Mouse (Mus musculus) limb, embryonic 11.5 days (tissue): ENCODE results near the gene Syngr1. TPM values are rescaled to one million over a fixed set of nuclear protein-coding genes. Genes with fewer than 3 reads are reported as not detected.

Experiments used
- ATAC-seq: fragments of 200-750 bp; cut with Nextera tagmentation; 2 replicates; pipeline ENCODE4 v1.8.0; 2017; ENCODE audit warnings: low read depth; ENCODE audit not compliant: insufficient number of reproducible peaks, low FRiP score, low TSS enrichment
- DNase-seq: peaks from one replicate; pipeline ENCODE4 v3.0.0-alpha.2; 2015; ENCODE audit warnings: low spot score
- H3K27ac ChIP-seq: fragments of 300-500 bp; sonication (generic); replicated peaks from 2 replicates; pipeline ENCODE4 v1.5.1; 2014; ENCODE audit warnings: low read depth, mild to moderate bottlenecking, low read length
- H3K27me3 ChIP-seq: fragments of 300-500 bp; sonication (generic); 2 replicates; pipeline ENCODE4 v1.6.1; 2014; ENCODE audit warnings: mild to moderate bottlenecking, low read length, mixed read lengths; ENCODE audit not compliant: control insufficient read depth, insufficient read depth
- H3K36me3 ChIP-seq: fragments of 300-500 bp; sonication (generic); 2 replicates; pipeline ENCODE4 v1.6.1; 2014; ENCODE audit warnings: mild to moderate bottlenecking, low read length, moderate library complexity, mixed read lengths; ENCODE audit not compliant: control insufficient read depth, insufficient read depth
- H3K4me1 ChIP-seq: fragments of 300-500 bp; sonication (generic); 2 replicates; pipeline ENCODE4 v1.6.1; 2014; ENCODE audit warnings: low read length, mixed read lengths; ENCODE audit not compliant: control insufficient read depth, insufficient read depth
- H3K4me2 ChIP-seq: fragments of 300-500 bp; sonication (generic); 2 replicates; pipeline ENCODE4 v1.6.1; 2014; ENCODE audit warnings: low read depth, mild to moderate bottlenecking, moderate library complexity; ENCODE audit not compliant: severe bottlenecking
- H3K4me3 ChIP-seq: fragments of 300-500 bp; sonication (generic); 2 replicates; pipeline ENCODE4 v1.5.1; 2014; ENCODE audit warnings: low read depth, low read length
- H3K9ac ChIP-seq: fragments of 300-500 bp; sonication (generic); 2 replicates; pipeline ENCODE4 v1.6.1; 2014; ENCODE audit warnings: mild to moderate bottlenecking, low read length
- H3K9me3 ChIP-seq: fragments of 300-500 bp; sonication (generic); 2 replicates; pipeline ENCODE4 v1.6.1; 2016; ENCODE audit warnings: low read length; ENCODE audit not compliant: control insufficient read depth
- WGBS: fragments of 180-500 bp; shearing (Covaris S2); extraction: QIAGEN DNeasy Blood & Tissue Kit; methylation state at CpG from one replicate; pipeline ENCODE4 v1.1.7; 2014; 5-methylcytosine and 5-hydroxymethylcytosine counted together
- polyA plus RNA-seq: library from polyadenylated mRNA; unstranded; fragments of >200 nt; fragmentation: Nextera tagmentation; extraction: Ambion mirVana; gene quantifications from 2 replicates; pipeline ENCODE4 v1.2.1, GENCODE M21; 2014

Gene Syngr1
- polyA plus RNA-seq, 1 experiment from 2014 or later, result 3.0 TPM

DNA sequence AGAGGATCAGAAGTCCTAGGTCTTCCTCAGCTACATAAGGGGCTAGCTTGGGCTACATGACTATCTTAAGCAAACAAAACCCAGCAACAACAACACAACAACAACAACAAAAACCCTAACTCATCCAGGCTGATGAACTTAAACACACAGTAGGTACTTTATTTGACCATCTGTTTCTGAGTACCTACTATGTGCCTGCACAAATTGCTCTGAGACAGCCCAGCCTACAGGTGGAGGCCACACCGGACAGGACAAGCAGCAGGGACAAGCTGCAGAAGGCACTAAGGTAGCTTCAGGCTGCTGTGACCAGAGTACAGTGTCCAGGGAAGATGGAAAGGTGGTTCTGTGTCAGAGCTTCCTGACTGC, 17.9 kb upstream of the Syngr1 start:
- Histone ChIP-seq H3K27me3 (no peaks in the 10 kb centered on the region), H3K4me1 (no peaks in the 10 kb centered on the region), H3K9me3 (no peaks in the 10 kb centered on the region), H3K4me2 (no peak overlapping the region), H3K36me3 (peaks cover 4% of the 10 kb centered on the region; the same call in 1 of the 2 replicates), H3K9ac (no peak overlapping the region), H3K4me3 (no peak overlapping the region), H3K27ac (no peak overlapping the region)
- 93% methylated on average over 1 of the region's 1 CpGs for WGBS
- ATAC-seq (no peak), DNase-seq (no peak)

- Histone ChIP-seq H3K36me3 (peaks cover 15% of the 10 kb centered on the region), H3K27ac (0 out of 2 replicates have a peak overlapping the region, but pooled peaks have one; percentile 21)
These were observed 16.3 kb upstream of the Syngr1 start for GRCm38 (mm10) chr15:80074663-80075373.

DNA sequence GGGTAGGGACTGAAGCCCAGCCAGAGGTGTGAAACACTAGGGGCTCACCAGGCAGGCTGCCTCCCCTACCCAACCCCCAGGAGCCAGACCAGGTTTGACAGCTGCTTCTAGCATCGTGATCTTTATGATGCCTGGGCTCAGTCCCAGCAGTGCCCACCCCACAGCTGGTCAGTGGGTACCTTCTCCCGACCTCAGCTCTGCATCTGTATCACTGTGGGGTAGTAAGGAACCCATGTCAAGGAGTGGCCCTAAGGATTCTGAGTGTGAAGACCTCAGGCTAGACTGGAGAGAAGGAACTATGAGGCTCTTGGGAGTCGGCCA, 15.8 kb upstream of the Syngr1 start:
- Histone ChIP-seq H3K4me3 (no peak overlapping the region), H3K4me1 (0 out of 2 replicates have a peak, but pooled peaks cover 3% of the 10 kb centered on the region), H3K9me3 (no peaks in the 10 kb centered on the region), H3K27me3 (no peaks in the 10 kb centered on the region), H3K36me3 (peaks cover 19% of the 10 kb centered on the region), H3K27ac (0 out of 2 replicates have a peak overlapping the region, but pooled peaks have one; percentile 21), H3K4me2 (no peak overlapping the region), H3K9ac (no peak overlapping the region)
- DNase-seq (no peak), ATAC-seq (no peak)
- WGBS, result 24% methylated on average over 3 of the region's 3 CpGs

More at GRCm38 (mm10) chr15:80074663-80075373, 16.3 kb upstream of the Syngr1 start:
- H3K4me2 ChIP-seq, result no peak overlapping the region
- 0 out of 2 replicates have a peak, but pooled peaks cover under 1% of the 10 kb centered on the region for H3K4me1 ChIP-seq
- ATAC-seq (no peak), DNase-seq (no peak)
- 56% methylated on average over 6 of the region's 6 CpGs for WGBS
- H3K4me3 ChIP-seq, result no peak overlapping the region
- H3K27me3 ChIP-seq, result no peaks in the 10 kb centered on the region
- no peaks in the 10 kb centered on the region for H3K9me3 ChIP-seq
- no peak overlapping the region for H3K9ac ChIP-seq

- ATAC-seq (peak; percentile 10; the same call in 1 of the 2 replicates), DNase-seq (no peak)
- 27% methylated on average over 5 of the region's 5 CpGs for WGBS
- Histone ChIP-seq H3K4me3 (no peak overlapping the region), H3K36me3 (peaks cover 19% of the 10 kb centered on the region), H3K27me3 (no peaks in the 10 kb centered on the region), H3K4me1 (peaks cover 3% of the 10 kb centered on the region), H3K4me2 (no peak overlapping the region), H3K9ac (no peak overlapping the region), H3K9me3 (no peaks in the 10 kb centered on the region), H3K27ac (peak overlapping the region; percentile 58; the same call in 1 of the 2 replicates)
These were observed 15.3 kb upstream of the Syngr1 start for GRCm38 (mm10) chr15:80075733-80076337.

DNA sequence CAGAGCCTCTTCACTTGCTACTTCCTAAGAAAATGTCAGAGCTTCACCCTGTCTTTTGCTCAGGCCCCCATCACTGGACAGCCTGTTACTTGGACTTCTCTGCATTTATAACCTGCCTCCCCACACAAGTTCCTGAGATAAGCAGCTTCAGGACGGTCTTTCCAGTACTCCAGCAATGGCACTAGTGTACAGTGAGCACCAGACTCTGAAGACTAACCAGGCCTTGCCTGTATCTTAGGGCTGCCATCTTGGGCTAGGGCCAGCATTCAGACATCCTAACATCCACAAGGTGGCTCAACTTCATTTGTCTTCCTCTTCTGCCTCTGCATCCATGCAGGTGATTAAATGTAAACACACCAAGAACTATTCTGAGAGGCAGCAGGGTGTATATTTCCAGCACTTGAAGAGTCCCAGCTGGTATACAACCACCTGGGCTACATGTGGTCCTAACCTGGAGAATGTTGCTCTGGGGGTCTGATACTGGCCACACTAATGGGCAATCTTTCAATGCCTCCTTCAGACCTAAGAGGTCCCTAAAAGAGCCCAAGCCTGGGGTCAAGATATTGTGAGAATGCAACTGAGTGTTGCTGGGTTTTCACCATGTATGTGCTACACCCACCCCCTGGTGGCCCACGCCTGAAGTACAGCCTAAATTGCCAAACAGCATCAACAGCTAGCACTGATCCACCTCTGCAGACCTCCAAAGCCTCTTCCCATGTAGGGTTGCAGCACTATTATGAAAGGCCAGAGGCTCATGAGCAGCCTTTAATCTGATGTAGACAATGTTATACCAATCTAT, 14.6 kb upstream of the Syngr1 start:
- ATAC-seq, result peak; percentile 59
- H3K4me2 ChIP-seq, result no peak overlapping the region
- peak overlapping the region; percentile 8; the same call in 1 of the 2 replicates for H3K9ac ChIP-seq
- H3K27ac ChIP-seq, result peak overlapping the region; percentile 58; the same call in 1 of the 2 replicates
- H3K9me3 ChIP-seq, result no peaks in the 10 kb centered on the region
- H3K36me3 ChIP-seq, result peaks cover 25% of the 10 kb centered on the region
- WGBS, result 3% methylated on average over 2 of the region's 2 CpGs
- H3K27me3 ChIP-seq, result no peaks in the 10 kb centered on the region
- no peak overlapping the region for H3K4me3 ChIP-seq
- peak; percentile 89 for DNase-seq
- peaks cover 10% of the 10 kb centered on the region for H3K4me1 ChIP-seq

DNA sequence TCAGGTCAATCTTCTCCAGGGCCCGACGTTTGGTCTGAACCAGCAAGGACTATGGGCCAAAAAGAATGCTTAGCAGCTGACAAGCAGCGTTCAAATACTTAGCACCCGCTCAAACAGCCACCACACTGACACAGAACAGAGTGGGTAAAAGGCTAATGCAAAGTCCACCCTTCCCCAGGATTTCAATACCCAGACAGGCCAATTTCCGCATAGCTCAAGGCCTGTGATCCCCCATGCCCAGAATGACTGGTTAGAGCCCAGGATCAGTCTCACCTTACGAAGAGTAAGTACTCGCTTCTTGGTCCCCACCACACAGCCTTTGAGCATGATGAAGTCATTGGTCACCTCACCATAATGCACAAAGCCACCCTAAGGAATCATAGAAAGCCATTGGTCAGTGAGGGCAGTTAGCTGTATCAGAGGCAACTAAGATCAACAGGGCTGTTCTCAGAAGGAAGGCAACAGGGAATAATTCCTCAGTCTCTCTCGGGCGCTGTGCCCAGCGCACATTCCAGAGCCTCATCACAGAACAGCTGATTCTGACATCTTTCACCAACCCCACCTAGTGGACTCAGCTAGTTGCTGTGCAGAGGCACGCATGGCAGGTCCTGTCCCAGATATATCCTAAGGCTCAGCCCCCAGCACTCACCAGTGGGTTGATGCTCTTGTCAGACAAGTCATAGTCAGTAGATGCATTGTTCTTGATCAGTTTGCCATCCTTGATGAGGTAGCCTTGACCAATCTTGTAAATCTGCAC, 12.9 kb upstream of the Syngr1 start:
- DNase-seq, result no peak
- ATAC-seq, result no peak
- 79% methylated on average over 11 of the region's 11 CpGs for WGBS
- Histone ChIP-seq H3K9me3 (no peaks in the 10 kb centered on the region), H3K4me1 (peaks cover 16% of the 10 kb centered on the region), H3K36me3 (peaks cover 30% of the 10 kb centered on the region), H3K4me2 (no peak overlapping the region), H3K4me3 (no peak overlapping the region), H3K27me3 (no peaks in the 10 kb centered on the region), H3K27ac (no peak overlapping the region), H3K9ac (no peak overlapping the region)

- H3K9me3 ChIP-seq, result no peaks in the 10 kb centered on the region
- 90% methylated on average over 5 of the region's 5 CpGs for WGBS
- H3K27me3 ChIP-seq, result no peaks in the 10 kb centered on the region
- DNase-seq, result no peak
- H3K9ac ChIP-seq, result no peak overlapping the region
- H3K4me3 ChIP-seq, result no peak overlapping the region
- H3K36me3 ChIP-seq, result peaks cover 30% of the 10 kb centered on the region
- H3K27ac ChIP-seq, result no peak overlapping the region
- peaks cover 16% of the 10 kb centered on the region for H3K4me1 ChIP-seq
- no peak for ATAC-seq
- no peak overlapping the region for H3K4me2 ChIP-seq
These were observed 11.9 kb upstream of the Syngr1 start for GRCm38 (mm10) chr15:80079129-80079668.
